Mouse (Mus musculus) spleen, adult 2 months (tissue): Measurements from ENCODE around the gene Snrpn. TPM values are rescaled to one million over a fixed set of nuclear protein-coding genes. Genes with fewer than 3 reads are reported as not detected.
"Not testable (repeated sequence)": the region's sequence is repeated elsewhere in the genome, so short reads cannot be mapped to it uniquely, and the experiment has no call there.

Experiments used
- DNase-seq, 2 experiments: peaks; one replicate each; pipeline versions ENCODE4 v3.0.0 to v3.0.0-alpha.2; 2012 to 2021; ENCODE audit warnings: low spot score in 2 of 2, low read depth in 1 of 2
- H3K27ac ChIP-seq: fragments of 200-500 bp; 2 replicates; pipeline ENCODE4 v1.5.1; 2012; ENCODE audit warnings: low read length, inconsistent platforms; ENCODE audit not compliant: insufficient read depth
- H3K27me3 ChIP-seq: fragments of 200-500 bp; 2 replicates; pipeline ENCODE4 v1.6.1; 2012; ENCODE audit warnings: mild to moderate bottlenecking, moderate library complexity, low read length, inconsistent platforms; ENCODE audit not compliant: control insufficient read depth, insufficient read depth
- H3K36me3 ChIP-seq: fragments of 200-500 bp; 2 replicates; pipeline ENCODE4 v1.6.1; 2012; ENCODE audit warnings: mild to moderate bottlenecking, low read length, inconsistent platforms; ENCODE audit not compliant: control insufficient read depth, insufficient read depth
- H3K4me1 ChIP-seq: fragments of 200-500 bp; 2 replicates; pipeline ENCODE4 v1.6.1; 2011; ENCODE audit warnings: inconsistent platforms; ENCODE audit not compliant: control insufficient read depth, insufficient read depth, insufficient read length
- H3K4me3 ChIP-seq: fragments of 200-500 bp; 2 replicates; pipeline ENCODE4 v1.5.1; 2011; ENCODE audit warnings: mild to moderate bottlenecking, inconsistent platforms; ENCODE audit not compliant: insufficient read depth, insufficient read length; ENCODE audit errors: extremely low read depth
- CTCF ChIP-seq: fragments of 200-500 bp; IDR thresholded peaks from 2 replicates; pipeline ENCODE4 v1.5.1; 2011; ENCODE audit warnings: mild to moderate bottlenecking, inconsistent platforms; ENCODE audit not compliant: insufficient read depth, insufficient read length, insufficient replicate concordance; ENCODE audit errors: extremely low read depth
- POLR2A ChIP-seq: fragments of 200-500 bp; IDR thresholded peaks from 2 replicates; pipeline ENCODE4 v1.6.1; 2011; ENCODE audit warnings: low read depth, low read length, inconsistent platforms
- WGBS: fragments of 180-500 bp; shearing (Covaris S2); methylation state at CpG from one replicate; pipeline ENCODE4 v1.1.7; 2018; 5-methylcytosine and 5-hydroxymethylcytosine counted together
- polyA plus RNA-seq: library from polyadenylated mRNA; depleted of rRNA; stranded (reverse); fragments of >200 nt; gene quantifications from 2 replicates; pipeline ENCODE4 v1.2.3, GENCODE M21; 2012; rRNA removed

Gene Snrpn
- 2.9 and 3.7 TPM in 2 replicates for polyA plus RNA-seq

- Histone ChIP-seq H3K4me3 (no peak within 1 kb of the TSS), H3K4me1 (no peaks in the 10 kb centered on the region), H3K27ac (no peak within 1 kb of the TSS), H3K36me3 (no peaks in the 10 kb centered on the region), H3K27me3 (no peaks in the 10 kb centered on the region)
- TF ChIP-seq CTCF (no peak), POLR2A (no peak)
- 66% methylated on average over 4 of the region's 4 CpGs for WGBS
- no peak for DNase-seq
Measured at GRCm38 (mm10) chr7:60139742-60140480, at the start of gene Snrpn. Snrpn (minus strand) TSS chr7:60140219.

- WGBS: 70% methylated on average over 5 of the region's 5 CpGs
- TF ChIP-seq CTCF: no peak
- no peak for TF ChIP-seq POLR2A
- H3K4me3 ChIP-seq: no peak overlapping the region
- H3K27ac ChIP-seq: no peak overlapping the region
- H3K36me3 ChIP-seq: no peaks in the 10 kb centered on the region
- no peak for DNase-seq
- no peaks in the 10 kb centered on the region for H3K4me1 ChIP-seq
- H3K27me3 ChIP-seq: no peaks in the 10 kb centered on the region
Measured at GRCm38 (mm10) chr7:60170250-60171185, 30.5 kb upstream of the Snrpn start.

DNA sequence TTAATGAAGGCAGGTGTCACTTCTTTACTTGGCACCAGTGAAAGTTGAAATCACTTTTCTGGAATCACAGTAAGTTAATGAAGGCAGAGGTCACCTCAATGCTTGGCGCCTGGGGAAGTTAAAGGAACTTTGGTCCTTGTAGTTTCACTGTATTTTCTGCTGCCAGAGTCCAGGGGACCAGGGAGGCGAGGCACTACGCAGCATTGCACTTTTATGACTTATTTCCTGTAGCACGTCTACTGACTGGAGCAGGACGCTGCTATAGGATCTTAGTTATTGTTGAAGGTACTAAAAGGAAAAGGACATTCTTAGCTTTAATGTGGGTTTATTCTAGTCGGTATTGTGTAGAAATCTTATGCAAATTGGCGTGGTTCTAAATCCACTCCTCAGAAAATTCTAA lies 14.7 kb downstream of the Snrpn start:
- Histone ChIP-seq H3K27ac (no peak overlapping the region), H3K36me3 (no peaks in the 10 kb centered on the region), H3K4me3 (no peak overlapping the region), H3K4me1 (no peaks in the 10 kb centered on the region), H3K27me3 (no peaks in the 10 kb centered on the region)
- no peak for DNase-seq
- WGBS: 50% methylated on average over 7 of the region's 7 CpGs
- TF ChIP-seq POLR2A (no peak), CTCF (no peak)

- not testable (repeated sequence) for H3K4me3 ChIP-seq, DNase-seq, H3K36me3 ChIP-seq, H3K27ac ChIP-seq, H3K4me1 ChIP-seq, H3K27me3 ChIP-seq
- 71% methylated on average over 3 of the region's 3 CpGs for WGBS
Measured at GRCm38 (mm10) chr7:60123086-60123624, 16.9 kb downstream of the Snrpn start.

GRCm38 (mm10) chr7:60122434-60123085 lies 17.5 kb downstream of the Snrpn start:
- Histone ChIP-seq H3K36me3 (no peaks in the 10 kb centered on the region), H3K4me3 (no peak overlapping the region), H3K4me1 (no peaks in the 10 kb centered on the region), H3K27me3 (no peaks in the 10 kb centered on the region), H3K27ac (no peak overlapping the region)
- WGBS: 65% methylated on average over 2 of the region's 2 CpGs
- DNase-seq: no peak
- TF ChIP-seq CTCF: no peak
- no peak for TF ChIP-seq POLR2A

- no peaks in the 10 kb centered on the region for H3K27me3 ChIP-seq
- TF ChIP-seq CTCF (no peak), POLR2A (no peak)
Measured at GRCm38 (mm10) chr7:60097154-60097859, 42.7 kb downstream of the Snrpn start.

More at GRCm38 (mm10) chr7:60097154-60097859, 42.7 kb downstream of the Snrpn start:
- Histone ChIP-seq H3K4me1 (no peaks in the 10 kb centered on the region), H3K4me3 (no peak overlapping the region), H3K36me3 (no peaks in the 10 kb centered on the region), H3K27ac (no peak overlapping the region)
- no peak for DNase-seq
- WGBS: 71% methylated on average over 3 of the region's 3 CpGs
